Mouse (Mus musculus): ENCODE data around the gene Ccdc142. TPM values are rescaled to one million over a fixed set of nuclear protein-coding genes. Genes with fewer than 3 reads are reported as not detected.

Gene Ccdc142
- polyA plus RNA-seq, 1 experiment from 2014 or later = 1.5 TPM

DNA sequence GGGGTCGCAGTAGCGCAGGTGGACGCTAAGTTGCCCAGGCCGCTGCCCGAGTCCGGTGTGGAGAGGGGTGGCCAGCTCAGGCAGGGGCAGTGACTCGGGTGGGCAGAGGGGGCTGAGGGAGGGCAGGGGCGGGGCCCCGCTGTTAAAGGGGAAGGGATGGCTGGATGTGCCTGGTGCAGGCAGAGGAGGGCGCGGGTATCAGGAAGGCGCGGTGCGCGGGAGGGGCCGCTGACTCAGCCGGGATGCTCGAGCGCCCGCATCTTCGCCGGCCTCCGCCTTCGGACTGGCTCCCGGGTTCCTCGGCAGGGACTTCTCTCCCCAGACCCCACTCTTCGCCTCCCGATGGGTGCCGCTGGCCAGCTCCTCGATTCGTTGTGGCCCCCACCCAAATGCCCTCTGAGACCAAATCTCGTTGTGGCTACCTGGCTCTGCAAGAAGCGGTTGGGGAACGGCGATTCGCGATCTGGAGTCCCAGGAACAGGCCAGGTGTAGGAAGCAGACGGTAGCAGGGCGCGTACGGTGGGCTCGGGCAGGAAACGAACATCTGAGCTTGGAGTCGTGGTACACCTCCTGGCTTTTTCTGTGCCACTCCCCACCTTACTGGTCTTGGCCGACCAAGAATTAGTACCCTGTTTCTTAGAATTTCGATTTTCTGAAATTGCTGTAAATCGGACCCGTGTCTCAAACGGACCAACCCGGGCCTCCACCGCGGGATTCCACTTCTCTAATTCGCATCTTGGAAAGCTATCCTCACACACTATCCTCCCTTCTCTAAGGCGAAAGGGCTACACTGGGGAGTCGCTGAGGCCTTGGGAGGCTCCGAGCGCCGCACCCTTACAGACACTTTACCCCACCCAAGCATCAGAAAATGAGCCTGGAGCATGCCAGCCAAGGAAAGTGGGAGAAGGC lies 30.8 kb upstream of the Ccdc142 start:
- H3K4me3 ChIP-seq (ENCODE audit: inconsistent target) = no peak overlapping the region

DNA sequence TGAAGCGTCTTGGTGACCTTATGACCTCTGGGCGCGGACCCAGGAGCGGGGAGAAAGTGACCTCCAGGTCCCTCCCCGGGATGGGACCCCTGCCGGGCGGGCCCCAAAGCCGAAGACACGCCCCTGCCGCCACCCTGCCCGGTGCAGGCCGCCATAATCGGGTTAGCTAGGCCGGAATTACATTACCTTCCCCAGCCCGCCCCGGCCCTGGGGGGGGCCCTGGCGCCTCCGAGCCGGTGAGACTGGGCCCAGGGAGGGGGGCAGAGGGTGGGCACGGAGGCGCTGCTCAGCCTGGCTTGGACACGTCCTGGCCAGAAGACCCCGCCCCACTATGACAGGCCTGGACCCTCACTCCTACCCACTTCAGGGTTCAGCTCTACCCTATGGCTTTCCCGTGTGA lies 30.2 kb upstream of the Ccdc142 start:
- H3K36me3 ChIP-seq (ENCODE audit: inconsistent target) = no peaks in the 10 kb centered on the region
- no peak overlapping the region for H3K27ac ChIP-seq
- H3K79me2 ChIP-seq (ENCODE audit: inconsistent target) = no peaks in the 10 kb centered on the region
- WGBS (ENCODE audit: missing documents) = 9% methylated on average over 21 of the region's 24 CpGs
- no peak overlapping the region for H3K4me3 ChIP-seq (ENCODE audit: inconsistent target)

More for the DNA sequence above, 30.8 kb upstream of the Ccdc142 start:
- no peaks in the 10 kb centered on the region for H3K79me2 ChIP-seq (ENCODE audit: inconsistent target)
- no peak overlapping the region for H3K27ac ChIP-seq
- H3K36me3 ChIP-seq (ENCODE audit: inconsistent target) = no peaks in the 10 kb centered on the region
- WGBS (ENCODE audit: missing documents) = 4% methylated on average over 57 of the region's 58 CpGs

DNA sequence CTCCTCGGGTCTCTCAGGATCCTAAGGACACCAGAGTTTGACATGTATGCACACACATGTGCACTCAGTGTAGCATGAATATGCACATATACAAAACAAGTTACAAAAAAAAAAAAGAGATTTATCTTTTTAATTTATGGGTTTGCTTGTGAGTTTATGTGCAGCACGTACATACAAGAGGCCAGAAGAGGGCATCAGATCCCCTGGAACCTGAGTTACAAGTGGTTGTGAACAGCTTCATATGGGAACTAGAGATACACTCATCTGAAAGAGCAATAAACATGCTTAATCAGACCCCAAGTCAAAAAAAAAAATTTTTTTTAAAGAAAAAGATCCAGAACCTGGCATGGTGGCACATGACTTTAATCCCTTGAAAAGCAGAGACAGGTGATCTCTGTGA lies 26.4 kb upstream of the Ccdc142 start:
- H3K79me2 ChIP-seq (ENCODE audit: inconsistent target) = peaks cover 8% of the 10 kb centered on the region; the same call in 1 of the 2 replicates
- H3K4me3 ChIP-seq (ENCODE audit: inconsistent target) = no peak overlapping the region
- WGBS (ENCODE audit: missing documents) = 26% methylated on average over 2 of the region's 2 CpGs
- H3K27ac ChIP-seq = no peak overlapping the region
- H3K36me3 ChIP-seq (ENCODE audit: inconsistent target) = 0 out of 2 replicates have a peak, but pooled peaks cover 3% of the 10 kb centered on the region

DNA sequence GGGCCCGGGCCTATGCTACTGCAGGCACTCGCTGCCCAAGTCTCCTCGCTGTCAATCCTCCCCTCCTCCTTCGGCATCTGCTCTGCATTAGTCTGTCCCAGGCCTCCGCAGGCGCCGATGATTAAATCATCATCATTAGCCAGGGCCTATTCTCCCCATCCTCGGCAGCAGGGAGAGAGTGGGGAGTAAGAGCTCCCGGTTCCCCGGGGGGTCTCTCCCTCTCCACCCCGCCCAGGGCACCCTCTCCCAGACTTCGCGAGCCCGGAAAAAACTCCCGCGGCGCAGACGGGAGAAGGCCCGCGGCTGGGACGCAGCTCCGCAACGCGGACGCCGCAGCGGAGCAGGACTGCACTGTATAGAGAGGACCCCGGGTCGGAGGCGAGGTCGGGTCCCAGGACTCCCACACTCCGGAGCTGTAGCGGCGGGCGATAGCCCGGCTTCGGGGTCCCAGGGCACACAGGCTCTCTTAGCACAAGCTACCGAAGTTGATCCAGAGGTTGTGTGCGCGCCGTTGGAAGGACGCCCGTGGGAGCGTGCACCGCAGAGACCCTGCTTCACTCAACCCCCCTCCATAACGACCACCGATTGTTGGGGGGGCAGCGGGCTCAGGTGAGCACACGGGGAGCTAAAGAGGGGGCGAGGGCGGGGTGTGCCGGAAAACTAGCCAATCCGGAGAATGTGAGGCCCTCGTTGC lies 23.6 kb upstream of the Ccdc142 start, which contains the start of gene Pcgf1:
Pcgf1 (plus strand) TSS at position 240 of the 694 bp plus-strand sequence.
- H3K79me2 ChIP-seq (ENCODE audit: inconsistent target) = peaks cover 8% of the 10 kb centered on the region; the same call in 1 of the 2 replicates
- 2% methylated on average over 52 of the region's 54 CpGs for whole genome bisulfite sequencing (ENCODE audit: missing documents)

DNA sequence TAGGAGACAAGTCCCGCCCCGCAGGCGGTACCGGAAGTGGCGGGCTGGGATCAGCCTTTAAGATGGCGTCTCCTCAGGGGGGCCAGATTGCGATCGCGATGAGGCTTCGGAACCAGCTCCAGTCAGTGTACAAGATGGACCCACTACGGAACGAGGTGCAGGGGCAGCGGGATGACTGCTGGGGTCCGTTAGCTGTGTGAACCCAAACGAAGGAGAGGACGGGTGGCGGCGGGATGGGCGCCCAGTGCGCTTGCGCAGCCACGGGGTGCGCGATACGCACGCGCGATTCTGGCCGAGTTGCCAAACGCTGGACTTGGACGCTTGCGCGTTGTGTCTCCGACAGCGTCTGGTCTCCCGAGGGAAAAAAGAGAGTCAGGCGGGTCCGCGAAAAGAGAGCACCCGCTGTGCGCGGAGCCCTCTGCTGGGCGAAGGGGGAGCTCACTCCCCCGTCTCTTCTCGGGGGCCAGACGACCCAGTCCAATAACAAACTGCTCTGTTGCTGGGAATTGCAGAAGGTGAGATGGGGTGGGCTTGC lies 23.0 kb upstream of the Ccdc142 start:
- H3K27ac ChIP-seq = peak overlapping the region; percentile 68
- under 1% methylated on average over 46 of the region's 46 CpGs for WGBS (ENCODE audit: missing documents)
- peak overlapping the region; percentile 58 for H3K4me3 ChIP-seq (ENCODE audit: inconsistent target)
- H3K79me2 ChIP-seq (ENCODE audit: inconsistent target) = peaks cover 8% of the 10 kb centered on the region; the same call in 1 of the 2 replicates
- H3K36me3 ChIP-seq (ENCODE audit: inconsistent target) = peaks cover 18% of the 10 kb centered on the region; the same call in 1 of the 2 replicates

More for the DNA sequence above, 23.6 kb upstream of the Ccdc142 start, which contains the start of gene Pcgf1:
- peaks cover 18% of the 10 kb centered on the region; the same call in 1 of the 2 replicates for H3K36me3 ChIP-seq (ENCODE audit: inconsistent target)
- peak within 1 kb of the TSS; percentile 58 for H3K4me3 ChIP-seq (ENCODE audit: inconsistent target)
- peak within 1 kb of the TSS; percentile 68 for H3K27ac ChIP-seq

DNA sequence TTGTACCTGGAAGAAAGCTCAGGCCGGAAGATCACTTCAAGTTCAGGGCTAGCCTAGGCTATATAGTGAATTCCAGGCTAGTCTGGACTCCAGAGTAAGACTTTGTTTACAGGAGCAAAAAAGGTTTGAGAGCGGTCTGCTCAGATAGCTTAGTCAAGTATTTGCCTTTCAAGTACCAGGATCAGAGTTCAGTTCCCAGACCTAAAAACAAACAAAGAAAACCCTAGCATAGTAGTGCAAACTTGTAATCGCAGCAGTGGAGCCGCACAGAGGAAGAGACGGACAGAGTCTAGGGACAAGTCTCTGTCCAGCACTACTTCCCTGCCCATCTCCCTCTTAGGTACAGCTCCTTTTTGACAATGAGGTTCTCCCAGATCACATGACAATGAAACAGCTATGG lies 21.2 kb upstream of the Ccdc142 start:
- peaks cover 18% of the 10 kb centered on the region; the same call in 1 of the 2 replicates for H3K36me3 ChIP-seq (ENCODE audit: inconsistent target)
- WGBS (ENCODE audit: missing documents) = 98% methylated on average over 5 of the region's 5 CpGs
- H3K27ac ChIP-seq = no peak overlapping the region
- peaks cover 8% of the 10 kb centered on the region; the same call in 1 of the 2 replicates for H3K79me2 ChIP-seq (ENCODE audit: inconsistent target)
- H3K4me3 ChIP-seq (ENCODE audit: inconsistent target) = no peak overlapping the region

DNA sequence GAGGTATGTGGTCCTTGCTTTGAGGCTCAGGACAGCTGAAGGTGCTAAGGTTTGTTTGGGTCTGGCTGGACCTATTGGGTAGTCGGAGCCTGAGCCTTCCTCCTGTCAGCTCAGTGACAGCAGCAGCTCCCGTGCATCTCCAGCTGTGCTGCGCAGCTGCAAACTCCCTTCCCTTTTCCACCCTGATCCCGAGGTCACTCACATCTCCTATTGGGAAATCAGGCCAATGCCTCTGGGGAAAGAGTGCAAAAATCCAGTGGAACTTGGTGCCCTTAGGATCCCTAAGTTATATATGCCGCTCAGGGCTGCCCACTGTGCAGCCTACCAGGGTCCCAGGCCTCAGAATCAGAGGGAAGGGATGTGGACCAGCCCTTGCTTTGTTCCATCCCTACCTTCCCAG lies 17.9 kb upstream of the Ccdc142 start:
- peaks cover 18% of the 10 kb centered on the region; the same call in 1 of the 2 replicates for H3K36me3 ChIP-seq (ENCODE audit: inconsistent target)
- H3K79me2 ChIP-seq (ENCODE audit: inconsistent target) = peaks cover 8% of the 10 kb centered on the region; the same call in 1 of the 2 replicates
- H3K27ac ChIP-seq = no peak overlapping the region
- no peak overlapping the region for H3K4me3 ChIP-seq (ENCODE audit: inconsistent target)
- WGBS (ENCODE audit: missing documents) = 85% methylated on average over 5 of the region's 5 CpGs

DNA sequence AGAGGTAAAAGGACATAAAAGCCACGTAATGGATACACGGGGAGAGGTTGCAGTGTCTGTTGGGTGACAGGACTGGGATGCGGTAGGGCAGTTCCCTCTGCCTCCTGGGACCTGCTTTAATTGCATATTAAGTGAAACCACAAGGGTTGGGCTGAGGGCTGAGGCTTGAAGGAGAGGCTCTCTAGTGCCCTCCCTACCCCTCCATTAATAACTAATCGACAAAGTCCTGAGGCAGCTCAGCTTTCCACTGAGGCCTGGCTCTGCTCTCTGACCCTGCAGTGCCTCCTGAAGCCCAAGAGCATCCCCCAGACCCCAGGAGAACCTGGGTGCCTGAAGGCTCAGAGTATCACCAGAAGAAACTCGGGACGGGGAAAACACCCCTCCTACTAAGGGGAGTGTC lies 16.9 kb upstream of the Ccdc142 start:
- no peak overlapping the region for H3K27ac ChIP-seq
- peaks cover 18% of the 10 kb centered on the region; the same call in 1 of the 2 replicates for H3K36me3 ChIP-seq (ENCODE audit: inconsistent target)
- WGBS (ENCODE audit: missing documents) = 50% methylated on average over 6 of the region's 6 CpGs
- no peaks in the 10 kb centered on the region for H3K79me2 ChIP-seq (ENCODE audit: inconsistent target)
- H3K4me3 ChIP-seq (ENCODE audit: inconsistent target) = no peak overlapping the region

DNA sequence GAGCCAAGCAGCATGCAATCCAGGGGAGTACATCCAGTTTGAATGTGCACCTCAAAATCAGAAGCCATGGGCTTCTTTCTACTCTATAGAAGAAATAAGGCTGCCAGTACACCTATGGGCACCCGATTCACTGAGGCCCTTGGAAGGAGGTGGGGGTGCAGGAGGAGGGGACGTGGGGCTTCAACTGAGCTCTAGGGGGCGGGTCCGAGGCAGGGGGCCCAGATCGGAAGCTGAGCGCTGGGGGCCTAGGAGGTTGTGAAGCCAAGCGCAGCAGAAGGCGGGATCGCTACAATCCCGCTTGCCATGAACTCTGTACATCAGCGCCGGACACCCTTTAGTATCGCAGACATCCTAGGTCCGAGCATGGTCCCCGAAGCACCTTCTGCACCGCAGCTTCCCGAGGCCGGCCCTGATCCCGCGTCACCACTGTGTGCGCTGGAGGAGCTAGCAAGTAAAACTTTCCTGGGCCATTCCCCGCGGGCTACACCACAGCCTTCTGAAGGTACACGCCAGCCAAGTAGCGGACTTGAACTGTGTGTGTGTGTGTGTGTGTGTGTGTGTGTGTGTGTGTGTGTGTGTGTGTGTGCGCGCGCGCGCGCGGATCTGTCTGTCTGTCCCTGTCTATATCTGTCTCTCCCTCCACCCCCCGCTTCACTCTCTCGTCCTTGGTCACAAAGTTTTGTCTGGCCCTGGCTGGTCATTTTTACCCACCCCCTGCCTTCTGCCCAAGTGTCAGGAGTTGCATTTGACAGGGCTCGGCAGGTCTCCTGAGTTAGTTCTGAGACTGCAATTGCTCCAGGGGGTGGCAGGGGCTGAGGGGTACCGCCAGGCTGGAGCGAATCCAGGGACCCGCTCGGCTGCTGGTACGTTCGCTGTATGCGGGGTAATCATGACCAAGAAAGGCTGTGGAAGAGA lies 15.0 kb upstream of the Ccdc142 start, which contains the start of gene Lbx2:
Lbx2 (plus strand) TSS at position 247 of the 915 bp plus-strand sequence.
- H3K4me3 ChIP-seq (ENCODE audit: inconsistent target) = no peak within 1 kb of the TSS; the same call in 1 of the 2 replicates
- H3K27ac ChIP-seq = no peak within 1 kb of the TSS
- peaks cover 5% of the 10 kb centered on the region; the same call in 1 of the 2 replicates for H3K36me3 ChIP-seq (ENCODE audit: inconsistent target)
- no peaks in the 10 kb centered on the region for H3K79me2 ChIP-seq (ENCODE audit: inconsistent target)
- WGBS (ENCODE audit: missing documents) = 13% methylated on average over 35 of the region's 42 CpGs

DNA sequence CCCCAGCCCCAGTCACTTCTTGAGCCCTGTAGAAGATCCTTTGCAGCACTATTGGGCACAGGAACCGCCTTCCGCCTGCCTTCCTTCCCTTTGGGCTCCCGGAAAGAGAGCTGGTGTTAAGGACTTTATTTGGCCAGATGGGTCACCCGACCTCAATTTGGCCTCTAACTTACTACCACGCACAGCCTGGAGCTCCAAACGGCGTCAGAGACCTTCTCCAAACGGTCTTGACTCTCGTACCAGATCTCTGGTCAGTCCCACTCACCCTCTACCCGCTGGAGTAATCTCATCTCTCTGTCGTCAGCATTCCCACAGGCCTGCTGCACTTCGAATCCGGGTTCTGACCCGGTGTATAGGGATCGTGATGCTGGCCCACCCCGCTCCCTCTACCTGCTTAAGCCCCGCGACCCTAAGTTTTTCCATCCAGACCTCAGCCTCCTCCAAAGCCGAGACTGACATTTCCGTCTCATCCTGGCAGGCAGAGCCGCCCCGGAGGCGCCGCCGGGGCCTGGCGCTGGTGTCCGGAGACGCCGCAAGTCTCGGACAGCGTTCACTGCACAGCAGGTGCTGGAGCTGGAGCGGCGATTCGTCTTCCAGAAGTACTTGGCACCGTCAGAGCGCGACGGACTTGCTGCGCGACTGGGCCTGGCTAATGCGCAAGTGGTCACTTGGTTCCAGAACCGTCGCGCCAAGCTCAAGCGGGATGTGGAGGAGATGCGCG lies 14.0 kb upstream of the Ccdc142 start:
- Histone ChIP-seq H3K79me2 (ENCODE audit: inconsistent target) (no peaks in the 10 kb centered on the region), H3K4me3 (ENCODE audit: inconsistent target) (no peak overlapping the region), H3K36me3 (ENCODE audit: inconsistent target) (no peaks in the 10 kb centered on the region), H3K27ac (no peak overlapping the region)
- WGBS (ENCODE audit: missing documents) = 28% methylated on average over 47 of the region's 47 CpGs

DNA sequence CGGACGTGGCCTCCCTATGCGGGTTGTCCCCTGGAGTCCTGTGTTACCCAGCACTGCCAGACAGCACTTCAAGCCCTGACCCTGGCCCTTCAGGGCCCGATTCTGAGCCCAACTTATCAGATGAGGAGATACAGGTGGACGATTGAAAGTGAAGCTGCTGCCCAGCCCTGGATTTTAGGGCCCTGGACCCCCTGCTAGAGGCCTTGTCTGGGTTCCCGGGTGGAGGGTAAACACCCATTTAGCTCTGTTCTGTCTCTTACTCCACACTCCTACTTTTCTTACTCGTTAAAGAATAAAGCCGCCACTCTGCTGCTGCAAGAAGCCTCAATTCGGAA lies 13.5 kb upstream of the Ccdc142 start:
- H3K79me2 ChIP-seq (ENCODE audit: inconsistent target) = no peaks in the 10 kb centered on the region
- 65% methylated on average over 9 of the region's 9 CpGs for WGBS (ENCODE audit: missing documents)
- H3K27ac ChIP-seq = no peak overlapping the region
- no peak overlapping the region for H3K4me3 ChIP-seq (ENCODE audit: inconsistent target)
- no peaks in the 10 kb centered on the region for H3K36me3 ChIP-seq (ENCODE audit: inconsistent target)

DNA sequence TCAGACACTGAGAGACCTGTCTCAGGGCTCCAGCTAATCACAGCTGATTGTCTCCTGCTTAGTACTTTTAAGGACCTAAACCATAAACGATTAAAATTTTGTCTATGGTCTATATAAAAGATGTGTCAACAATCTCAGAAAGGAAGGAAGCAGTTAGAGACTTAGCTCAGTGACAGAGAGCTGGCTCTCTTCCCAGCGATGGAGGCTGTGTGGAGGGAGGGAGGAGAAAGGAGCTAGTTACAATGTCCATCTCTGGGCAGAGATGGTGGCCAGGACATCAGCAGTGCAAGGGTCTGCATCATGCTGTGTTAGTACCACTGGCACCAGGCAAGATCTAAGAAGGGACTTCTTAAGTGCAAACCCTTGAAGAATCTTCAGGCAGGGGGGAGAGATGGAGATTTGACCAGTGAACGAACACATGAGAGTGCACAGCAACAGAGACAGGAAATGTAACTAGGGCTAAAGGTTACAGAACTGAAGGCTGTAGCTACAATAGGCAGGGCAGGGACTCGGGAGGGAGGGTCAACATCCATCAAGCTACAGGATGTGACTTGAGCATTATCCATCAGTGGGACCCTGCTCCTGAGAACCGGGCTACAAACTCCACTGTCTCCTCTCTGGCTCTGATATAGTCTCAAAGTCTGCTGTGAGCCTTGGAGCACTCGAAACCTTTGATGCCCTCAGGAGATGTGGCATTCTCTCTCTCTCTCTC lies 8.8 kb upstream of the Ccdc142 start:
- H3K27ac ChIP-seq = no peak overlapping the region
- H3K4me3 ChIP-seq (ENCODE audit: inconsistent target) = no peak overlapping the region
- no peaks in the 10 kb centered on the region for H3K36me3 ChIP-seq (ENCODE audit: inconsistent target)
- no peaks in the 10 kb centered on the region for H3K79me2 ChIP-seq (ENCODE audit: inconsistent target)
- 17% methylated on average over 6 of the region's 6 CpGs for WGBS (ENCODE audit: missing documents)

DNA sequence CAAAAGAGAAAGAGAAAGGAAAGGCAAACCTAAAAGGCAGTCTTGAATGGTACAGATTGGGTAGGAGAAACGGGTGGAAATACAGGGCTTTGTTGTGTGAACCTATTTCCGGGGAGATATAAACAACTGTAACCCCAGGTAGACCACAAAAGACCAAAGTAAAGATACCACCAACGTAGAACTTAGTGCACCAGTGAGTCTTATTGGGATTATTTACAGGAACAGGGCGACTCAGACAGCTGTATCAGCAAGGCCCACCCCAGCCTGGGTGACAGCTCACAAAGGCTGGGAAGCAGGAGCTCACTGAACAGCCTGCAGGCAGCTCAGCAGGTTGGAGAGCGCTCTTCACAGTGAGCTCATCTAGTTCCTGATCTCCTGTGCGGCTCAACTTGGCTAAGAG lies 5.4 kb upstream of the Ccdc142 start:
- no peak overlapping the region for H3K4me3 ChIP-seq (ENCODE audit: inconsistent target)

More for the DNA sequence above, 5.4 kb upstream of the Ccdc142 start:
- no peaks in the 10 kb centered on the region for H3K36me3 ChIP-seq (ENCODE audit: inconsistent target)
- no peaks in the 10 kb centered on the region for H3K79me2 ChIP-seq (ENCODE audit: inconsistent target)
- 81% methylated on average over 6 of the region's 6 CpGs for WGBS (ENCODE audit: missing documents)
- H3K27ac ChIP-seq = no peak overlapping the region

Data from macrophage (primary cell).